Mouse (Mus musculus): ENCODE measurements around the gene Ap1ar.
A peak's percentile ranks its signal among the peaks of the same experiment; 100 is the strongest.
"Not testable (repeated sequence)": the region's sequence is repeated elsewhere in the genome, so short reads cannot be mapped to it uniquely, and the experiment has no call there.

Ap1ar gene

GRCm38 (mm10) chr3:127791595-127792561 is 45.4 kb downstream of the Ap1ar start:
- DNase-seq: no peak

GRCm38 (mm10) chr3:127791056-127791483 is 46.3 kb downstream of the Ap1ar start:
- peak; percentile 32 for DNase-seq

- DNase-seq: peak; percentile 52
Measured at GRCm38 (mm10) chr3:127790234-127791055, 46.9 kb downstream of the Ap1ar start.

GRCm38 (mm10) chr3:127789500-127790191 is 47.7 kb downstream of the Ap1ar start, which contains the start of gene Tifa:
TSS of gene Tifa (plus strand) at chr3:127789805.
- peak; percentile 67 for DNase-seq

- DNase-seq: no peak
Measured at GRCm38 (mm10) chr3:127788919-127789318, 48.4 kb downstream of the Ap1ar start.

- DNase-seq: no peak
Measured at GRCm38 (mm10) chr3:127788038-127788437, 49.3 kb downstream of the Ap1ar start.

- DNase-seq: no peak
Measured at GRCm38 (mm10) chr3:127787032-127787431, 50.3 kb downstream of the Ap1ar start.

GRCm38 (mm10) chr3:127783680-127784079 is 53.6 kb downstream of the Ap1ar start:
- not testable (repeated sequence) for DNase-seq

- DNase-seq: no peak
Measured at GRCm38 (mm10) chr3:127782921-127783320, 54.4 kb downstream of the Ap1ar start.

GRCm38 (mm10) chr3:127780921-127781320 is 56.4 kb downstream of the Ap1ar start:
- peak; percentile 41 for DNase-seq

GRCm38 (mm10) chr3:127780021-127780644 is 57.2 kb downstream of the Ap1ar start, which contains the start of gene Alpk1:
TSS of gene Alpk1 (minus strand) at chr3:127780527.
- DNase-seq: peak; percentile 82

GRCm38 (mm10) chr3:127769146-127769545 is 68.2 kb downstream of the Ap1ar start:
- DNase-seq: no peak

GRCm38 (mm10) chr3:127765971-127766370 is 71.4 kb downstream of the Ap1ar start:
- no peak for DNase-seq

GRCm38 (mm10) chr3:127764541-127764940 is 72.8 kb downstream of the Ap1ar start:
- no peak for DNase-seq

GRCm38 (mm10) chr3:127763076-127763612 is 74.2 kb downstream of the Ap1ar start:
- DNase-seq: peak; percentile 78

- DNase-seq: no peak
Measured at GRCm38 (mm10) chr3:127762403-127762802, 74.9 kb downstream of the Ap1ar start.

- DNase-seq: peak; percentile 64
Measured at GRCm38 (mm10) chr3:127759212-127759611, 78.1 kb downstream of the Ap1ar start.

- no peak for DNase-seq
Measured at GRCm38 (mm10) chr3:127758806-127759205, 78.5 kb downstream of the Ap1ar start.

- DNase-seq: no peak
Measured at GRCm38 (mm10) chr3:127757886-127758301, 79.4 kb downstream of the Ap1ar start.
